Mouse (Mus musculus) embryo, embryonic 11.5 days (tissue): ENCODE data around the gene Cep57l1.
A peak's percentile ranks its signal among the peaks of the same experiment; 100 is the strongest.

Experiments
- DNase-seq: peaks from one replicate; pipeline ENCODE4 v3.0.0-alpha.2; 2012; ENCODE audit warnings: low read depth, low spot score

Cep57l1 gene

DNA sequence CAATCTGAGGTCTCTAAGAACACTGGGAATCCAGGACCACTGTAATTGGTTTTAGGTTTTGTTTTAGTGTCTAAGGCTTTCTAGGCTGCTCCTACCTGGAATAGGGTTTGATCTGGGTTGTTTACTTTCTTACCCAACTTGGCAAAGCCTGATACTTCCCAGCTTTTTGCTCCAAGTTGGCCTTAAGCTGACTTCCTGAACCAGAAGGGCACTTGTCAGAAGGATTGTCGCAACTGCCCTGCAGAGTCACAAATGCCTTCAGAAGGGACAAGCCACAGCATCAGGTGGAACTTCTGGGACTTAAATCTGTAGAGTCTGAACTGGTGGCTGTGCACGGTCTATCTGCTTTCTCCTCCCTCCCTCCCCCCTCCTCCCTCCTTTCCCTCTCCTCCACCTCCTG is 69.5 kb downstream of the Cep57l1 start:
- no peak for DNase-seq

DNA sequence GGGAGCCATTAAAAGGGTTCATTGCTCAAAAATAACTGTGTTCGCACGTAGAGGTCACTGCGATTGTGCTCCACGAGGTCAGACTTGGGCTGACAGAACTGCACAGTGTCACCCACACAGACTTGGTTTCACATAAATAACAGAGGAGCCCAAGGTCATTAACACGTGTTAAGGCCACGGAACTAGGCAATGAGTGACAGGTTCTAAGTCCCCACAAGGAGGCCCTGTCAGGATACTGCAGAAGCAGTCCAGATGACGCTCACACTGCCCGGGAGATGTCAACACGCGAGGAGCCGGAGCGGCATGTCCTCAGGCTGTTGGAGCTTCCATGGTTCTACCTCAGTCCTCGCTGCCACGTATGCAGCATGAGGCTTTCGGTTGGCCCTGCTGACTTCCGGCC is 72.4 kb downstream of the Cep57l1 start:
- DNase-seq: no peak

DNA sequence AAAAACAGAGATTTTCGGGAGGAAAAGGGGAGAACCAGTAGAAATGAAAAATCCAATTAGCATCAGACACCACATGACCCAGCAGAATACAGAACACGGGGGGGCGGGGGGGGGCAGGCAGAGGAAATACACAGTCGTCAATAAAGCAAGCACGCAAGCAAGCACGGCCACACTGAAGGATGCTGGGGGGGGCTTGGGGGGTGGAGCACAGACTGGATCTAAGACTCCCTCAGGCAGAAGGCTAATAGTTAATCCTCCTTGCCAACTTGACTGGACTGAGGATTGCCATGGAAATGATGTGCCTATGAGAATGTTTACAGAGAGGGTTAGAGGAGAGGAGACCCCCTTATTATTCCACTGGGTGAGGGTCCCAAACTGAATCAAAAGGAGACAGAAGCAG is 74.3 kb downstream of the Cep57l1 start:
- DNase-seq: no peak

DNA sequence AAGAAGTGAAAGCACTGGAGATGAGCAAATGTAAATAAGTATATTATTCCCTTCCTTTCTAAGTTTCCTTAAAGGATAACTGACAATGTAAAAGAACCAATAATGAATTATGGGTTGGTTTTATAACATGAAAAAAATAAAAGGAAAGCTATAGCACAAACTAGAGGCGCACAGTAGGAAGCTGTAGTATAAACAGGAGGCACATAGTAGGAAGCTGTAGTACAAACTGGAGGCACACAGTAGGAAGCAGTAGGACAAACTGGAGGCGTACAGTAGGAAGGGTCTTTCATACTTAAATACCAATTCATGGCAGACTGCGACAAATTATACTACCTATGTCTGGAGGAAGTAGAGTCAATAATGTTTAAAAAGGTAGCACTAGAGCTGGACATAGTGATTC is 76.5 kb downstream of the Cep57l1 start:
- no peak for DNase-seq

DNA sequence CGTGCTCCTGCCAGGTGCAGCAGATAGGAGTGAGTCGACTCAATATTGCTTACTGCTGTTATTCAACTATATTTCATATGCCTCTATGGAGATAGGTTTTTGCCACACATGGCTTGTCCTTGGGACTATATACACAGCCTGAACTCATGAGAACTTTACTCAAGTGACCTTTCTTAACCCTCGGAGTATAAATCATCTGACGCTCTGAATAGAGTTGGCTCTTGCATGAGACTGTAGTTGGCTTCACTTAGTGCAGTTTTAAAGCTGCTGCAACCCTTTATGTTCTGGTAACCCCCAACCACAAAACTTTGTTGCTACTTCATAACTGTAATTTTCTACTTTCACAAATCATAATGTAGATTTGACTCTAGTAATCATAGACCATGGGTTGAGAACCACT is 77.7 kb downstream of the Cep57l1 start:
- DNase-seq: no peak

DNA sequence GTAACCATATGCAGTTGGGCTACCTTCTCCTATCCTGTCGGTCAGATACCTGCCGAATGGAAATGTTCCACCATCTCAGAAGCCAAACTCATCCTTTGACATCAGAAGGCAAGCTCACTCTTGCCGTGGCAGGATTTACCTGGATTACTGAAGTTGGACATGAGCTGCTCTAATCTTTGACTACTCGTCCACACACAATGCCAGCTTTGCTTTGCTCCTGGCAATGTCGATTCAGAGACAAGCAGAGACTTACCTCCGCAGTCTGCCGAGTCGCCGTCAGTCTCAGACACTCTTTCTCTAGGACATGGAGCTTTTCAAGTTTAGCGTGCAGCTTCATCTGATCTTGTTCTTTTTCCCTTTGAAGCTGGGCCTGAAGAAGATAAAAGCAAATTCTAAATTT is 78.9 kb downstream of the Cep57l1 start:
- DNase-seq: no peak

DNA sequence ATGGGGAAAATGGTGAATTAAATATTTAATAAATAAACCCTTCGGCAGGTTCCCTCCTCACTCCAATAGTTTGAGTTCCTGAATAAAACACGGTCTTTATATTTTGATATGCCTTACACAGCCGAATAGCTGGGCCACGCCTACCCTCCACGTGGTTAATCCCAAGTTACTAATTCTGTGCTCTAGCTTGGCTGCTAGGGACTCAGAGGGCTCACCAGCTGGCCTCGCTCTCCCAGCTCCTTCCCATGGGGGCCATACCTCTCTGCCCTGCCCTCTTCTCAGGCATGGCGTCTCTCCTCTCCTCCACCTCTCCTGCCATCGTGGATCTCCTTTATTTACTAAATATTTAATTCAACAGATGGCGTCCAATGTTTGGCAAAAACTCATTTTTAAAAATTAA is 83.5 kb downstream of the Cep57l1 start:
- DNase-seq: no peak

DNA sequence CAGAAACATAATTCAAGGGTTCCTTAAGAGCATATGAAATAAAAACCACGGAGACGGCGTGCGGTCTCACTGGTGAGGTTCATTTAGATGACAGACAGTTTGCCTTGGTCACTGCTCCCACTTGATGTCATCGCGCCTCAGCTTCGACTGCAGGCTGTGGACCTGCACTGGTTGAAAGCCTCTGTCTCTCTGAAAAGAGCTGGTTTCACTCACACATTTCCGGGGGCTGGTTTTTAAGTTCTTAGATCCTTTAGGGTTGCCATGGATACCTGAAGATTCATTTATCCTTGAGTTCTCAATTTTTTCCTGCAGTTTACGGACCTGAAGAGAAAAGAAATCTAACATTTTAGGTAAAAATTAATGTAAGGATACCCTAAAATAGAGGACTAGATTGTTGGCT is 90.1 kb downstream of the Cep57l1 start:
- no peak for DNase-seq

DNA sequence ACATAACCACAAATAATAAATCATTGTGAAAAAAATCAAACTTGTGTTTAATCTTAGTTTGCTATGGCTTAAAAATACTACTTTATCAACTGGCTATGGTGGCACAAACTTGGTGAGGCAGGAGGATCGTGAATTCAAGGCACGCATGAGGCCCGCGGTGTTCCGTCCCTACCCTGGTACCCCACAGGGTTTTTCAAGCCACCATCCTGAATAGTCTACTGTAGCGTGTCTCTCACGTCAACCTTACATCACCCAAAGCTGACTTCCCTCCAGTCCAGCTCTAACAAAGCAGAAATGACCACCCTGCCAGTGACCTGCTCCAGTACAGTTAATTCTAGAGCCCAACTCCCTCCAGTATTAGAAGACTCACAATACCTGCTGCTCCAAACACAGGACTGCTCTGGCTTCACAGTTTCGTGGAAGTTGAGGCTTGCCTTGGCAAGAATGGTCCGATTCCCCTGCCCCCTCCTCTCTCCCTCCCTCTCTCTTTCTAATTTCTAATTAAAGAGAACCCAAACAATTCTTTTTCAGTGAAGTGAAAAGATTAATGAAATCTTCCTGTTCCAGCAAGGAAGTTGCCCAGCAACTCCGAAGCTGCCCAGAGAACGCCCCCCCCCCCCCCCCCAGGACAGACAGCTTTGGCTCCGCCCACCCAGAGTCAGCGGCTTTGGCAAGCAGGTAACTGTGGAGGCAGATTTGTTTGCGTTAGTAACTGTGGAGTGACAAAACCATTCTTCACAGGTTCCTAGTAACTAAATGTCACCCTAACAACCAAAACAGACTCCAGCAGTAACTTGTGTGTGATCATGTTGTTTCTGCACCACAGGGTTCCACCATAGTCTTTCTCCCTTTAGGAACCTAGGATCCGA is 93.4 kb downstream of the Cep57l1 start, which contains the start of gene Ccdc162:
TSS of gene Ccdc162 (minus strand) at position 606 of the 869 bp plus-strand sequence.
- DNase-seq: no peak

DNA sequence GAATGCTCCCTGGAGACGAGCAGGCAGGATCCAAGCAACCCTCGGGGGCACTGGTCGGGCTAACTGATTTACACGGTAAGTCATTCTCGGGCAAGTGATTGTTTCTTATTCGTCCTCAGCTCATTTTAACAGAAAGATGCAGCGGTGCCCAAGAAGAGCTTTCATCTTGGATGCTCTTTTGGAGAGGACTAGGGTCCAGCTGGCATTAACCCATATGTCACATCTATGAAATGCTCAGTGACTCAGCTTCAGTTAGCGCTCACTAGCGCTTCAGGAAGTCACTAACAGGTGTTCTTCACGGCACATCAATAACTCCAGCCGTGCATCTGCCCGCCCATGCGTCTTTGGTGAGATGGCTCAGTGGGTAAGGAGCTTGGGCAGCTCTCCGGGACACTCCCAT is 94.1 kb downstream of the Cep57l1 start:
- no peak for DNase-seq

DNA sequence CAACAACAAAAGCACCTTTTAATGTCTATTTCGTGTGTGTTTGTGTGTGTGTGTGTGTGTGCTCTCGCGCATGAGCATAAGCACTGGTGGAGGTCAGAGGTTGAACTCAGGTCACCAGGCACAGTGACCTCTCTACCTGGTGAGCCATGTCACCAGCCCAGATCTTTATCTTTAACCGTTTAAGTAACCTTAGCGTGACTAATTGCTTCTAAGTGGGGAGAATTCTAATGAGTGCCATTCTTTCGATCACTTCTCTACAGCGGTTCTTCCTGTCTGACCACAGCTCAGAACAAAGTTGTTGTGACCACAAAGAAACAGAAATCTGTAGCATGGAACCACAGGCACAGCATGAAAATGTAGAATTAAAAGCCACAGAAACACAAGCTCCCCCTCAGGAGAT is 98.2 kb downstream of the Cep57l1 start:
- DNase-seq: no peak

DNA sequence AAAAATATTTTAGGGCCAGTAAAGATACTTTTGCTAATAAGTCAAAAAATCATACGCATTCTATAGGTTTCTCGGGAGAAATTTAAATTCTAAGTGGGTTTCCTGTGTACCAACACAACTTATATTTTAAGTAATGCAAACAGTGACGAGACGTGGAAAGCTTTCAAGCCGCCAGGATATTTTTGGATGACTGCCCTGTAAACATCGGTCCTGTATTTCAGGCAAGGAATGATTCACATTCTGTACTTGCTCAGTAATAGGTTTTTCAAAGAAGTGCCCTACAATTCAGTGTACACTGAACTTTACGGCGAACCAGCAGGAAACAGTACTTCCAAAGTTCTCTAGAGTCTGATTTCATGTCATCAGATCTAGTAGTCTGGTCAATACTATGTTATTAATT is 98.9 kb downstream of the Cep57l1 start:
- no peak for DNase-seq

DNA sequence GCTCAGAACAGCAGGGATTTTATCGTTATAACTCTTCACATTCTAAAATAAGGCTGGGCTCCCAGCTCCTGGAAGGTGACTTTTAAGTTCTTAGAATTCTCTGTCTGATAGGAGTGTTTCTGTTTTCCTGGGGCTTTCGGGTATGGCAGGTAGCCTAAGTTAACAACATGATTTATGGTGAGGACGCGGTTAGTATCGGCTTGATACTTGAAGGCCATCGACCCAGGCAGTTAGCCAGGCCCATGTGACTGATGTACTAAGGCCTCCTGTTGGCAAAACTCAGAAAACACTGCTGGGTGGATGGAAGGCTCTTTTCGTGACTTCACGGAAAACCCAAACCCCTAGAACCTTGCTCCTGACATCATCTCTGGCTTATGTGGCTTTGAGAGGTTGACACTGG is 100.3 kb downstream of the Cep57l1 start:
- DNase-seq: no peak

DNA sequence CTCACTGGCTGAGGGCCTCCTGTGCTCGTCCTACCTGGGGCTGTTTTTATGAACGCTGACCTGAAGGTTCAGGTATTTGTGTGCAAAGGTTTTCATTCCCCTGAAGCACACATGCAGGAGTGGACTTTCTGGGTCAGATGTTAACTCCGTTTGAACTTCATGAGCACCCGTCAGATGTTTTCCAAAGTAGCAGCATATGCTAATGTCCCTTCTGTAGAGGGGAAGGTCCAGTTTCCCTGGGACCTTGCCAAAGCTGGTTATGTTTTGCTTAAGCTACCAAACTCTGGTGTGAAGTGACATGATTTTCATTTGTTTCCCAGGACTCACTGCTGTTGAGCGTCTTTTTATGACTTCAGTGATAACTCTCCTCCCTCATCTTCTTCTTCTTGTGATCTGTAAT is 110.0 kb downstream of the Cep57l1 start:
- DNase-seq: no peak

DNA sequence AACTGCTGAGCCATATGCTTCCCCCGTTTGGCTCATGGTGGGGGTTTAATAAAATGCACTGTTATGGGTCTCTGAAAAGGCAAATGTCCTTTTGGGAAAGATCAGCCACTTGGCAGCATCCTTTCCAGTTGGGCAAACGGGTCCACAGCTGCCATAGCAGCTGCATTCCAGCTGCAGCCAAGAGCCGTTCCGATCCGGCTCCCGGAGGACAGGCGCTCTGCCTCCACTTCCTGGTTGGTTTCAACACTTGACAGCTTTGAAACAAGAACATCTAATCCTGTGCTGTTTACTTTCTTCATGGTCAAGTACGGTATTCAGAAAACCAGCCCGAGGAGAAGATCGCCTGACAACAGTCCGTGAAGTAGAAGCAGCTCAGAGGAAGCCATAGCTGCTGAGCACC is 112.6 kb downstream of the Cep57l1 start:
- DNase-seq: no peak

DNA sequence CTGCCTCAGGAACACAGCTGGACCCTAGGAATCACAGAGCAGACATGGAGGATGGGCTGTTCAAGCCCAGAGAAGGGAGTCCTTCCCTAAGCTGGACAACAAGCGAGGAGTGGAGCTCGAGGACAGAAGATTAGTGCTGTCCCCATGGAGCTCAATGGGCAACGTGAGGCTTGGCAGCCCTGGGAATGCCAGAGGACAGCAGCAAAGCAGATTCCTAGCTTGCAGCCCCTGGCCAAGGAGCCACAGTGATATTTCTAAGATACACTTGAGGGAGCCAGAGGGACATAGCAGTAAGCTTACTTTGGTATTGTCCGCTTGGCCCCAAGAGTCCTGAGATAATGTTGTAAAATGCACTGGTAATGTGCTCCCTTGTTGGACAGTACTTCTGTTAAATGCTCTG is 118.7 kb downstream of the Cep57l1 start:
- no peak for DNase-seq

DNA sequence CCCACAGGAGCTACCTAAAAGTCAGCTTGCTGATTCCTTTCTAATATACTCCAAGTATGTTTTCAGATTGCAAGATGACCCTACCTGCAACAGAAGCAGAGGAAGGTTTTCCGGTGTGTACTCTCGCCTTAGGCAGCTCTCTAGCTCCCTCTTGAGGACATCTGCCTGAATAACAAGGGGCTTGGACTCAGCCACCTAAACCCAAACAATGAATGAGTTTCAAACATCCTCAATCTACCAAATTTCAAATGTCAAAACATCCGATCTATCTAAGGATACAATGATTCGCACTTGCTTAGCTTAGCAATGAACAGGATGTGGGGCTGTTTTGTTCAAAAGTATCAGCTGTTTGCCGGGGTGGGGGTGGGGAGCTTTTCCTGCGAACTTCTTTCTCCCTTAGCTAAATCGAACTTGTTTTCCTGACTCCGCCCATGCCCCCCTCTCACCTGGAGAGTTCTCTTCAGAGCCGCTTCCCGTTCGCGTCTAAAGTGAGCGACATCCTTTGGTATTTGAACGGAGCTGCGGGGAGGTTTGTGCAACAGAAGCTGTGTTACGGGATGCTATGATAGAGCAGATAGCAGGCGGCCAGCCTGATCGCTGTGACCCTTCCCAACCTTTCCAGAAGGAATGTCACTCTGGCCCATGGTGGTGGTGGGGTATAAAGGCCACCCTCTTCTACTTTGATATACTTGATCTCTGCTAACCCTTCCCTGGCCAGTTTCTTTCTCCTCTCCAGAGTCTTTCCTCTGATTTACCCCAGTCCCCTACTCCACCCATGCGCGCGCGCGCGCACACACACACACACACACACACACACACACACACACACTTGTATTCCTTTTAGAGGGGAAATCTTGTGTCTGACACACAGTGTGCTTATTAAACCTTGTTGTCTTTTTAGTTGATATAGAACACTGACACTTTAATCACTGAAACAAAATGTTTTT is 119.5 kb downstream of the Cep57l1 start:
- DNase-seq: peak; percentile 61

DNA sequence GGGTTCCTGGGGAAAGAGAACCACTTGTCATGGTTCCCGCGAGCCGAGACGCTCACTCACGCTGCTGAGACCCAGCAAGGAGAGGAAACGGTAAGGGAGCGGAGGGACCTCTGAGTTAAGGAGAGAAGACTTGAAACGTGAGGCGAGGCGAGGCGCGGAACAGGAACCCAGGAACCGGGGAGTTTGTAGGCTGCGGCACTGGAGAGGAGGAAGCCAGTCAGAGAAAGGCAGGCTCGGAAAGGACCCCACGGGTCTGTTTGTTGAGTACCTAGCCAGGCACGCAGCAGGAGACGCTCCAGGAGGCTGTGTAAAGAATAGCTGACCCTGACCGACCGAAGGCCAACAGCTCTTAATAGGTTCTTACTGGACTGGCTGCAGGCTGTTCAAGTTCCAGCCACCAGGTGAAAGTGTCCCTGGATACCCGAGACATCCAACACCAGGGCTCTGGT is 125.1 kb downstream of the Cep57l1 start:
- DNase-seq: peak; percentile 11

DNA sequence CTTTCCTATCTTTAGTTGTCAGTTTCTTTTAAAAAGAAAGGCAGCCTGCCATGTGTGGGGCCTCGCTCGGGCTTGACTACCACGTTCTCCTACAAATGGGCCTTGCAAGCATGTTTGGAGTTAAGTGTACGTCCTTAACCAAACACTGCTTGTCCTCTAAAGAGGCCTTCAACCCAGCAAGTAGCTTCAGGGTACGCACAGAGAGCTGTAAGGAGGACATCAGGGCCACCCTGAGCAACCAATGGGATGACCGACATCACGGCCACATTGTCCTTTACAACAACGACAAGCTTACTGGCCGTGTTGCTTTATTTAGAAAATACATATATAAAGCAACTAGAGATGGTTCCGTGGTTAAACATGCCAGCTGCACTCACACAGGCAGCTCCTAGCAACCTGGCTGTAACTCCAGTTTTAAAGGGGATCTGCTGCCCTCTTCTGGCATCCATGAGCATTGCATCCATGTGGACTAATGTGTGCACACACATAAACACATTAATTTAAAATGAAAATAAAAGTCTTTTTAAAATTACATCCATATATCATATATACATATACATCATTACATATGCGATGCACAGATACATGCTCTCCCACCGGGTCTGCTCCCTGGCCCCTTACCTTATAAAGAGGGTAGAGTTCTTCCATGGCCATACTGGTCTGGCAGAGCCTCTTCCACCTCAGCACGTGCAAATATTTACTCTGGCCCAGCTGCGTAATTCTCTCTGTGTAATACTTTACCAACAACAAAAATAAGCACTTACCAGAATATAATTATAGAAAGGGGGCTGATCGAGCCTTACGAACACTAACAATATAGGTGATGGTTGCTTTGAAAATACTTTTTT is 126.9 kb downstream of the Cep57l1 start:
- DNase-seq: peak; percentile 74

DNA sequence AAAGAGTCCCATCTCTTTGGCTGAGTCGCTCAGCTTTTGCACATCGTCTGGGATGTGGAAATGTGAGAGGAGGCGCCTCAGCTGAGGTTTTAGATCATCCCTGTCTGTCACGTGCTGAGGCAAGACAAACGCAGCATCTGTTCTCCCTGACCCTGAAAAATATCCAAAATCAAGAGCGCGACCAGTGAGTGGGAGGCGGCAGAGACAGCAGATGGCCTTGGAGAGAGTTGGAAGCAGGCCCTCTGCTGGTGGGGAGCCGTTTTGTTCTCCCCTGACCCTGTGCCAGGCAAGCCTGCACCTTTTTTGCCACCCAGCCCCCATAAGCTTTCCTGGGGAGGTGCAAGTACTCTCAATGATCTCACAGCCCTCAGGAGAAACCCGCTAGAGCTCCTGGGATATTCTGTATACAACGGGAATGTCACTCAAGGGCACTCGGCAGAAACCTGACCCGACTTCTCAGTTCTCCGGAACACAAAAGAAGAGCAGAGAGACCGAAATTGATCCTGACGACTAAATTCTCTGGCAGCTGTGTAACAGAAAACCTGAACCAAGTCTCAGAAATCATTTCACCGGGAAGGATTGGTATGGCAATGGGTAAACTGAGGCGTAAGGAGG is 130.8 kb downstream of the Cep57l1 start:
- peak; percentile 45 for DNase-seq

DNA sequence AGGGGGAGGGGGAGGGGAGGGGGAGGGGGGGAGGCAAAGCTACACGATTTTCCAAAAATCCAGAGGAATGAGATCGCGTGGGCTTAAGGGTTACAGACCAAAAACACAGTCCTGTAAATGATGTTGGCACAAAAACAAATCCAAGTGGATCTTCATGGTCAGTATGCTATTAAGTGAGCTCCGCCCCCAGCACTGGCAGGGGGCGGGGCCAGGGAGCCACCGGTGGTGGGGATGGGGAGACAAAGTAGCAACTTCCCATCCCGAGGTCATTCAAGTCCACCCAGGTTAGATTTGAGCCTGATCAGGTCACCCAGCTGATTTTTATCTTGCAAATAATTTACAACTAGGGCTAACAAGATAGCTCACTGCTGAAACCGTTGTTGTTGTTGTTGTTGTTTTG is 132.3 kb downstream of the Cep57l1 start:
- no peak for DNase-seq
